Mouse (Mus musculus) limb, embryonic 15.5 days (tissue): ENCODE results near the gene Oxt. TPM values are rescaled to one million over a fixed set of nuclear protein-coding genes. Genes with fewer than 3 reads are reported as not detected.
"Not testable (repeated sequence)": the region's sequence is repeated elsewhere in the genome, so short reads cannot be mapped to it uniquely, and the experiment has no call there.

Experiments
- ATAC-seq: fragments of 200-750 bp; cut with Nextera tagmentation; 2 replicates; pipeline ENCODE4 v1.8.0; 2017; ENCODE audit warnings: low read depth, moderate TSS enrichment; ENCODE audit not compliant: insufficient number of reproducible peaks, low FRiP score, low TSS enrichment
- H3K27ac ChIP-seq: fragments of 300-500 bp; sonication (generic); 2 replicates; pipeline ENCODE4 v1.5.1; 2015; ENCODE audit warnings: moderate library complexity, mild to moderate bottlenecking, inconsistent platforms
- H3K27me3 ChIP-seq: fragments of 300-500 bp; sonication (generic); 2 replicates; pipeline ENCODE4 v1.6.1; 2015; ENCODE audit warnings: inconsistent platforms
- H3K36me3 ChIP-seq: fragments of 300-500 bp; sonication (generic); 2 replicates; pipeline ENCODE4 v1.6.1; 2015; ENCODE audit warnings: inconsistent platforms
- H3K4me1 ChIP-seq: fragments of 300-500 bp; sonication (generic); 2 replicates; pipeline ENCODE4 v1.6.1; 2015; ENCODE audit warnings: inconsistent platforms
- H3K4me2 ChIP-seq: fragments of 300-500 bp; sonication (generic); 2 replicates; pipeline ENCODE4 v1.6.1; 2015; ENCODE audit warnings: mild to moderate bottlenecking, inconsistent platforms
- H3K4me3 ChIP-seq: fragments of 300-500 bp; sonication (generic); 2 replicates; pipeline ENCODE4 v1.5.1; 2015; ENCODE audit warnings: mild to moderate bottlenecking, inconsistent platforms
- H3K9ac ChIP-seq: fragments of 300-500 bp; sonication (generic); 2 replicates; pipeline ENCODE4 v1.6.1; 2015; ENCODE audit warnings: inconsistent platforms
- H3K9me3 ChIP-seq: fragments of 300-500 bp; sonication (generic); 2 replicates; pipeline ENCODE4 v1.6.1; 2016; ENCODE audit warnings: inconsistent platforms
- whole genome bisulfite sequencing: fragments of 180-500 bp; shearing (Covaris S2); methylation state at CpG from one replicate; pipeline ENCODE4 v1.1.7; 2015; 5-methylcytosine and 5-hydroxymethylcytosine counted together
- polyA plus RNA-seq: library from polyadenylated mRNA; unstranded; fragments of >200 nt; fragmentation: Nextera tagmentation; extraction: Ambion mirVana; gene quantifications from 2 replicates; pipeline ENCODE4 v1.2.1, GENCODE M21; 2015

Oxt gene
- polyA plus RNA-seq, 1 experiment from 2014 or later: not detected

- H3K27me3 ChIP-seq: no peaks in the 10 kb centered on the region
- H3K4me2 ChIP-seq: no peak overlapping the region
- WGBS: 79% methylated on average over 2 of the region's 2 CpGs
- no peak overlapping the region for H3K27ac ChIP-seq
- H3K36me3 ChIP-seq: peaks cover 56% of the 10 kb centered on the region
- no peak for ATAC-seq
- no peak overlapping the region for H3K9ac ChIP-seq
- peaks cover 5% of the 10 kb centered on the region for H3K4me1 ChIP-seq
- H3K9me3 ChIP-seq: no peaks in the 10 kb centered on the region
- H3K4me3 ChIP-seq: no peak overlapping the region
Observed at GRCm38 (mm10) chr2:130558015-130558414, 18.0 kb upstream of the Oxt start.

- Histone ChIP-seq H3K4me2 (peak within 1 kb of the TSS; percentile 80), H3K27ac (peak within 1 kb of the TSS; percentile 81), H3K9me3 (no peaks in the 10 kb centered on the region), H3K4me1 (peaks cover 26% of the 10 kb centered on the region), H3K36me3 (peaks cover 23% of the 10 kb centered on the region), H3K9ac (peak within 1 kb of the TSS; percentile 90), H3K27me3 (no peaks in the 10 kb centered on the region), H3K4me3 (peak within 1 kb of the TSS; percentile 86)
- WGBS: under 1% methylated on average over 61 of the region's 61 CpGs
- ATAC-seq: peak; percentile 97
Observed at GRCm38 (mm10) chr2:130563212-130564055, 12.5 kb upstream of the Oxt start, which contains the start of gene Mrps26. TSS of gene Mrps26 (plus strand) at chr2:130563742.

DNA sequence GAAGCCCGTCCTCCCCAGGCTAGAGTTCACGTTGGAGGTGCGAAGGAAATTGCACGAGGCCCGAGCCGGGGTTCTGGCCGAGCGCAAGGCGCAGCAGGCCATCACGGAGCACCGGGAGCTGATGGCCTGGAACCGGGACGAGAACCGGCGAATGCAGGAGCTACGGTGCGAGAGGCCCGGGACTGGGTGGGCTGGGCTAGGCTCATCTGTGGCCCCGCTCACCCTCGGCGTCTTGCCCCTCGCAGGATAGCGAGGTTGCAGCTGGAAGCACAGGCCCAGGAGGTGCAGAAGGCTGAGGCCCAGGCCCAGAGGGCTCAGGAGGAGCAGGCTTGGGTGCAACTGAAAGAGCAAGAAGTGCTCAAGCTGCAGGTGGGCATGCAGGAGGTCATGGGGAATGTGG is 11.9 kb upstream of the Oxt start:
- H3K9ac ChIP-seq: peak overlapping the region; percentile 90
- peak overlapping the region; percentile 86 for H3K4me3 ChIP-seq
- no peaks in the 10 kb centered on the region for H3K9me3 ChIP-seq
- no peaks in the 10 kb centered on the region for H3K27me3 ChIP-seq
- peaks cover 23% of the 10 kb centered on the region for H3K36me3 ChIP-seq
- peak overlapping the region; percentile 54; the same call in 1 of the 2 replicates for H3K27ac ChIP-seq
- H3K4me2 ChIP-seq: peak overlapping the region; percentile 80
- H3K4me1 ChIP-seq: peaks cover 26% of the 10 kb centered on the region
- under 1% methylated on average over 23 of the region's 23 CpGs for WGBS
- no peak for ATAC-seq

GRCm38 (mm10) chr2:130564983-130565382 is 11.0 kb upstream of the Oxt start:
- 66% methylated on average over 8 of the region's 8 CpGs for WGBS
- H3K4me1 ChIP-seq: peaks cover 26% of the 10 kb centered on the region
- H3K9me3 ChIP-seq: no peaks in the 10 kb centered on the region
- no peak overlapping the region for H3K27ac ChIP-seq
- no peak for ATAC-seq
- peak overlapping the region; percentile 90; the same call in 1 of the 2 replicates for H3K9ac ChIP-seq
- H3K4me2 ChIP-seq: peak overlapping the region; percentile 80
- H3K36me3 ChIP-seq: peaks cover 17% of the 10 kb centered on the region
- H3K4me3 ChIP-seq: peak overlapping the region; percentile 86; the same call in 1 of the 2 replicates
- no peaks in the 10 kb centered on the region for H3K27me3 ChIP-seq

- Histone ChIP-seq H3K9ac (no peak overlapping the region), H3K36me3 (peaks cover 16% of the 10 kb centered on the region), H3K4me1 (peaks cover 18% of the 10 kb centered on the region), H3K9me3 (no peaks in the 10 kb centered on the region), H3K27ac (no peak overlapping the region), H3K4me2 (no peak overlapping the region), H3K27me3 (no peaks in the 10 kb centered on the region), H3K4me3 (no peak overlapping the region)
- 66% methylated on average over 4 of the region's 4 CpGs for WGBS
- no peak for ATAC-seq
Observed at GRCm38 (mm10) chr2:130568921-130569320, 7.1 kb upstream of the Oxt start.

DNA sequence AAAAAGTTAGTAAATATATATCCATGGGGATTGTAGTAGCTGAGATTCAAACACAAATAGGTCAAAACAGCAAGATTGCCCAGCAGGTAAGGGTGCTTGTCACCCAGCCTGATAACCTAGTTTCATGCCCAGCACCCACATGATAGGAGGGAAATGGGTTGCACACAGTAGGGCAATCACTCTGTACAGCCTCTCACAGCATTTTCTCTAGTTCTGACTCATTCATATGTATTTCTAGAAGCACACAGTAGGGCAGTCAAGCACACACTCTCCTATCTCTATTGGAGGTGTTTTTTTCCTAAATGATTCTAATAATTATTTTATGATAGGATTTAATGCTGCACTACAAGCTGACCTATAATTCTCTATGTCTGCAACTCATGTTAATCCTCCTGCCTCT is 6.0 kb upstream of the Oxt start:
- peaks cover 5% of the 10 kb centered on the region for H3K27me3 ChIP-seq
- H3K4me1 ChIP-seq: peaks cover 11% of the 10 kb centered on the region
- peaks cover 16% of the 10 kb centered on the region for H3K36me3 ChIP-seq
- no peak overlapping the region for H3K4me3 ChIP-seq
- H3K27ac ChIP-seq: no peak overlapping the region
- no peak for ATAC-seq
- H3K9ac ChIP-seq: no peak overlapping the region
- H3K4me2 ChIP-seq: no peak overlapping the region
- H3K9me3 ChIP-seq: no peaks in the 10 kb centered on the region

DNA sequence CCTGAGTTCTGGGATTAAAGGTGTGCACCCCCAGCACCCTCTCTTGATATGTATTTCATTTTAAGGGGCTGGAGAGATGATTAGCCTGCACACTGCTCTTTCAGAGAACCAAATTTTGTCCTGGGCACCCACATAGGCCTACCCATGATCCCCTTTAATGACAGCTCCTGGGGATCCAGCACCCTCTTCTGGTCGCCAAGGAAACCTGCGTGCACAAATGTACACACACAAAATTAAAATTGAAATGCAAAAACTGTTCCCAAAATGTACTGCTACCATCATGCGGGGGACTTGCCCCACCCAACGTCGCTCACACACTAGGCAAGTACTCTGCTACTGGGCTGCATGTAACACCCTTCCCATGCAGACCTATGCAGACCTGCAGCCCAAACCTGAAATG is 1.0 kb upstream of the Oxt start:
- no peak overlapping the region for H3K27ac ChIP-seq
- WGBS: 77% methylated on average over 5 of the region's 5 CpGs
- no peak overlapping the region for H3K4me2 ChIP-seq
- H3K36me3 ChIP-seq: no peaks in the 10 kb centered on the region
- H3K9ac ChIP-seq: no peak overlapping the region
- H3K4me3 ChIP-seq: no peak overlapping the region
- no peaks in the 10 kb centered on the region for H3K9me3 ChIP-seq
- no peak for ATAC-seq
- H3K4me1 ChIP-seq: peaks cover 21% of the 10 kb centered on the region
- peaks cover 55% of the 10 kb centered on the region for H3K27me3 ChIP-seq

GRCm38 (mm10) chr2:130576564-130576963 is 591 bp downstream of the Oxt start:
- H3K9me3 ChIP-seq, H3K36me3 ChIP-seq, ATAC-seq, H3K27ac ChIP-seq: not testable (repeated sequence)
- peaks cover 71% of the 10 kb centered on the region for H3K27me3 ChIP-seq
- H3K4me3 ChIP-seq: peak overlapping the region; percentile 33
- 0 out of 2 replicates have a peak overlapping the region, but pooled peaks have one; percentile 14 for H3K9ac ChIP-seq
- peak overlapping the region; percentile 55 for H3K4me2 ChIP-seq
- H3K4me1 ChIP-seq: peaks cover 35% of the 10 kb centered on the region
- 3% methylated on average over 30 of the region's 32 CpGs for WGBS

DNA sequence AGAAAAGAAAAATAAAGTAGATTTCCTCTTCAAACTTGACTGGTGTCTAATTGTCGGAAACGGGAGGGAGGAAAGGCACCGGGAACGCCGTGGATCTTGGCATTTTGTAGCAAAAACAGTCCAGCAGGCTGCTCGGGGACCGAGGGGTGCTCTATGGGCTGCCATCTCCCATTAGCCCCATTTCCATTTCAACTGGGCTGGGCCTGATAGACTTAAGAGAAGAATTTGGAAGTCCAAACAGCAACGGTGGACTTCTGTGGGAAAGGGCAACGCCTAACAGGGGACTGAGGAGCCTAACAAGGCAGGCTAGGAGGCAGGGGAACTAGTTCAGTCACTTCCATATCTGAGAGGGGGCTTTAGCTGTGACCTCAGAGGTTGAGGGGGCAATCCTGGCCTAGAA is 1.0 kb downstream of the Oxt start:
- H3K9me3 ChIP-seq: no peaks in the 10 kb centered on the region
- no peak overlapping the region for H3K27ac ChIP-seq
- 0 out of 2 replicates have a peak overlapping the region, but pooled peaks have one; percentile 14 for H3K9ac ChIP-seq
- WGBS: 8% methylated on average over 9 of the region's 9 CpGs
- peaks cover 35% of the 10 kb centered on the region for H3K4me1 ChIP-seq
- peak overlapping the region; percentile 33 for H3K4me3 ChIP-seq
- H3K36me3 ChIP-seq: no peaks in the 10 kb centered on the region
- ATAC-seq: no peak
- H3K4me2 ChIP-seq: peak overlapping the region; percentile 55
- H3K27me3 ChIP-seq: peaks cover 75% of the 10 kb centered on the region

- Histone ChIP-seq H3K27me3 (peaks cover 82% of the 10 kb centered on the region), H3K4me3 (peak overlapping the region; percentile 8; the same call in 1 of the 2 replicates), H3K36me3 (no peaks in the 10 kb centered on the region), H3K27ac (no peak overlapping the region), H3K9ac (no peak overlapping the region), H3K9me3 (no peaks in the 10 kb centered on the region), H3K4me1 (peaks cover 35% of the 10 kb centered on the region), H3K4me2 (no peak overlapping the region)
- ATAC-seq: no peak
- 4% methylated on average over 12 of the region's 12 CpGs for WGBS
Observed at GRCm38 (mm10) chr2:130577632-130578031, 1.7 kb downstream of the Oxt start.

DNA sequence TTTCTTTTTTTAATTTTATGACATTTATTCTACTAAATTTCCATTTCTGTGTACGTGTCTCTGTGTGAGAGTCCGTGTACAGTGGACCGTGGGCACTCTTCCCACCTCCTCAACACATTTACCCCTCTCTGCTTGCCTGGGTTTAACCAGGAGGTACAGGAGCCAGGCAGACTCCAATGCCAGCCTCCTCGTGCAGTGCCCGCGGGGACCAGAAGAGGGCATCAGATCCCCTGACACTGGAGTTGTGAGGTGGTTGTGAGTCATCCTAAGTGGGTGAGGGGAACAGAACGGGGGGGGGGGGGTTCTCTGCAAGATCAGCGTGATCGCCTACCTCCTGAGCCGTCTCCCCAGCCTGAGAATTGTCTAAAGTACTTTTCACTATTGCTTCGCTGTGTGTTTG is 2.2 kb downstream of the Oxt start:
- Histone ChIP-seq H3K27me3 (peaks cover 87% of the 10 kb centered on the region), H3K4me1 (peaks cover 35% of the 10 kb centered on the region), H3K9me3 (no peaks in the 10 kb centered on the region), H3K9ac (no peak overlapping the region), H3K36me3 (no peaks in the 10 kb centered on the region), H3K4me2 (no peak overlapping the region), H3K27ac (no peak overlapping the region), H3K4me3 (no peak overlapping the region)
- 14% methylated on average over 11 of the region's 11 CpGs for WGBS
- no peak for ATAC-seq

- WGBS: 6% methylated on average over 8 of the region's 8 CpGs
- no peak overlapping the region for H3K4me2 ChIP-seq
- no peaks in the 10 kb centered on the region for H3K36me3 ChIP-seq
- H3K9ac ChIP-seq: no peak overlapping the region
- no peaks in the 10 kb centered on the region for H3K9me3 ChIP-seq
- no peak overlapping the region for H3K4me3 ChIP-seq
- no peak overlapping the region for H3K27ac ChIP-seq
- peaks cover 35% of the 10 kb centered on the region for H3K4me1 ChIP-seq
- H3K27me3 ChIP-seq: peaks cover 84% of the 10 kb centered on the region
- ATAC-seq: no peak
Observed at GRCm38 (mm10) chr2:130579791-130580190, 3.8 kb downstream of the Oxt start.
